Mouse (Mus musculus) urinary bladder, postnatal 25 days (tissue): ENCODE data around the gene Cfap74.
A peak's percentile ranks its signal among the peaks of the same experiment; 100 is the strongest.
"Not testable (repeated sequence)": the region's sequence is repeated elsewhere in the genome, so short reads cannot be mapped to it uniquely, and the experiment has no call there.

Experiments
- DNase-seq: peaks from one replicate; pipeline ENCODE4 v3.0.0; 2022; ENCODE audit warnings: low spot score

The Cfap74 gene

GRCm38 (mm10) chr4:155408695-155409057, 314 bp upstream of the Cfap74 start:
- no peak for DNase-seq

- no peak for DNase-seq
Measured at GRCm38 (mm10) chr4:155412124-155412523, 3.1 kb downstream of the Cfap74 start.

GRCm38 (mm10) chr4:155413641-155414335, 4.8 kb downstream of the Cfap74 start:
- DNase-seq, result no peak

DNA sequence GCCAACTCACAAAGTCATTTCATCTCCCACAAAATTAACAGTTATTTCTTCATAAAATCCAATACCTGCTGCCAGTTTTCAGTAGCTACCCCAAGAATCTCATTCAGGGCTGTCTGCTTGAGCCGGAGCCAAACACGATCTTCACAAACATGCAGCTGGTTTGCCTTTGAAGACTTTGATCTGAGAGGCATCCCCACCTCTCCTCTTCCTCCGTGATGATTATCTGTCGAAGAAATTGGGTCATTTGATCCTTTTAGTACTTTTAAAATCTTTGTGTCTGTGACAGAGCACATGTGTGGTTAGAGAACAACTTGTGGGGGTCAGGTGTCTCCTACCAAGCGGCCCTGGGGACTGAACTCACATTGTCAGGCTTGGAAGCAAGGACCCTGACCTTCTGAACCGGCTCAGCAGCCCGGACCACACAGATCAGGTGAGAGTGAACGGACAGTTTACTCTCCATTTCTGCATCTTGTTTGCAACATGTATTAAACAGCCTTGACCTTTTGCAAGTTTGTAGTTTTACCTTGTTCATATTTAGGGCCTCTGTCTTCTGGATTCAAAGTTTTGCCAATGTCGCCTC, 5.8 kb downstream of the Cfap74 start:
- DNase-seq, result no peak

GRCm38 (mm10) chr4:155420137-155420536, 11.1 kb downstream of the Cfap74 start:
- DNase-seq, result no peak

- DNase-seq, result not testable (repeated sequence)
Measured at GRCm38 (mm10) chr4:155421412-155422370, 12.7 kb downstream of the Cfap74 start.

DNA sequence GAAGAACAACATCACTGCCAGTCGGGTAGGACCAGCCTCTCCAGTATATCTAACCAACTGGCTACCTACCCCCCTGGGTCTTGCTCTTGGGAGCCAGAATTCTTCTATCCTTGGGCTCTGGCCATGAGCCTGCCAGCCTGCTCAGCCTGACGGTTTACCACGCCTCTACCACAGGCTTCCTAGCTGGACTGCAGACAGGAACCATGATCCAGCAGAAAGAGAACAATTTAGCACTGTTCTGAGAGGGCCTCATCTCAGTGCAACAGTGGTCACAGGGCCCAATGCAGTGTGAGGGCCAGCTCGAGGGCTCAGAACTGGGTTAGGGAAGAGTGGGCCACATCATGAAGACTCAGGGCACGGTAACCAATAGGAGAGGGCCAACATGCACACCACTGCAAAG, 15.0 kb downstream of the Cfap74 start:
- DNase-seq, result no peak

GRCm38 (mm10) chr4:155426272-155426671, 17.3 kb downstream of the Cfap74 start:
- no peak for DNase-seq

GRCm38 (mm10) chr4:155428442-155428841, 19.5 kb downstream of the Cfap74 start:
- DNase-seq, result no peak

DNA sequence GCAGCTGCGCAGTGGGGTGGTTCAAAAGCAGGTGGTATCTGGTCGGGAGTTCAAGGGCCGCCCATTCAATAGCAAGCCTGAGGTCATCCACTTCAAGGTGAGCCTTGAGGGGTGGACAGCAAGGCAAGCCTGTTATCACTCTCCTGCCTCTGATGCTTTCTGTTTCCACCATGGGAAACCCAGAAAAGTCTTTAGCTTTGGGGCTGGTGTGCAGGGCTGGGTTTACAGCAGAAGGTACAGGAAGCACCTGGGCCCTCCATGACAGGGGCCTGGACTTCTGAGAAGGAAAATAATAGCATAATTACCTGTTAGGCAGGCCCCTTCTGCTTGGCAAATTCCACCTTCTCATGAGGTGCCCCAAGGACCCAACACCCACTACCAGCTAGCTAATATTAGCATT, 20.2 kb downstream of the Cfap74 start:
- no peak for DNase-seq

DNA sequence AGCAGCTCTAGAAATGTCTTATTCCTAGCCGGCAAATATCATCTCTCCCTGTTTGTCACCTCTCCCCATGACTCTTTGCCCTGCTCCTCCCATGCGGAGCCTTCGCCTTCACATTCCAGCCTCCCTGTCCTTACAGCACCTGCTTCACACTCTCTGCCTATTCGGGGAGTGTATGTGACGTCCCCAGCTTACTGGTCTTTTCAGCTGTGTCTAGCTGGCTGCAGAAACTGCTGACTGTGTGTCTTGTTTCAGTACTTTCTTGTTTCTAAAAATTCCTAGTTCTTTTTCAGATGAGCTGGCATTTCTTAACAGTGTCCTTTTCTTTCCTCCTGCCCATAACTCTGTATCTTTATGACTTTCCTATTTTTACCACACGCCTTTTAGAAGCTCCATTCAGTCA, 23.4 kb downstream of the Cfap74 start:
- DNase-seq, result no peak

DNA sequence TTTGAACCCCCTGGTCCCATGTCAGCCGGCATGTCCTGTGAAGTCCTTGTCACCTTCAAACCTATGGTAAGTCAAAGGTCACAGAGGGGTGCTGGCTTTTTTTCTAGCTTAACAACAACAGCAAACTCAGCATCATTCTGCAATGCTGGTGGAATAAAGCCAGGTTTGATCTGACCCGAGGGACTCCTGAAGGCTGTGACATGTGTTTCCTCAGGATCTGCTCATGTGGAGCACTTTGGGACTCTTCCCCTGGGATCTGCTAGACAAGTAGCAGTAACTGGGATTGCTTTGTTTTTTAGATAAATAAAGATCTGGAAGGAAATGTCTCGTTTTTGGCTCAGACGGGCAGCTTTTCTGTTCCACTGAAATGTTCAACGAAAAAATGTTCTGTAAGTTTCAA, 25.0 kb downstream of the Cfap74 start:
- no peak for DNase-seq

DNA sequence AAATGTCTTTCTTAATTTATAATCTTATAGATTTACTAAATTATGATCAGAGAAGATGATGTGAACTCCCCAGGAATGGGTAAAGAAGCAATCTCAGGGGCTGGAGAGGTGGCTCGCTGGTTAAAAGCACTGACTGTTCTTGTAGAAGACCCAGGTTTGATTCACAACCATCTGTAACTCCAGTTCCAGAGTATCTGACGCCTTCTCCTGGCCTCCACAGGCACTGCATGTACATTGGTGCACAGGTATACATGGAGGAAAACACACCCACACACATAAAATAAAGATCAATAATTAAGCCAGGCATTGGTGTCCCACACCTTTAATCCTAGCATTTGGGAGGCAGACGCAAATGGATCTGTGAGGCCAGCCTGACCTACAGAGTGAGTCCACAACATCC, 33.8 kb downstream of the Cfap74 start:
- DNase-seq, result no peak

DNA sequence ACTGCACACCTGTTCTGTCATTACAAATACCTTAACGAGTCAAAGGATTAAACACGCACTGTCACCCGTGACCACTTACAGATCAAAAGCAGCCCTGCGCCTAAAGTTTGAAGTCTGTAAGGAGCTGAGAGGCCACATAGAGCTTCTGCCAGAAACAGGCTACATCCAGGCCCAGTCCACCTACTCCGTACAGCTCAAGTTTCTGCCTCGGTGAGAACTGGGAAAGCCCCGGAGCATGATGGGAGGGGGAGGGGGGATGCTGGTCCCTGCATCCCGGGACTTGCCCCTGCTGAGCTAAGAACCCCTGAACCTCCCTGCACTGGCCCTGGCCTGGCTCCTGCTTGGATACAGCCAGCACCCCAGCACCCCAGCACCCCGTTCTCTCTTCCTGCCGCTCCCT, 42.6 kb downstream of the Cfap74 start:
- no peak for DNase-seq

DNA sequence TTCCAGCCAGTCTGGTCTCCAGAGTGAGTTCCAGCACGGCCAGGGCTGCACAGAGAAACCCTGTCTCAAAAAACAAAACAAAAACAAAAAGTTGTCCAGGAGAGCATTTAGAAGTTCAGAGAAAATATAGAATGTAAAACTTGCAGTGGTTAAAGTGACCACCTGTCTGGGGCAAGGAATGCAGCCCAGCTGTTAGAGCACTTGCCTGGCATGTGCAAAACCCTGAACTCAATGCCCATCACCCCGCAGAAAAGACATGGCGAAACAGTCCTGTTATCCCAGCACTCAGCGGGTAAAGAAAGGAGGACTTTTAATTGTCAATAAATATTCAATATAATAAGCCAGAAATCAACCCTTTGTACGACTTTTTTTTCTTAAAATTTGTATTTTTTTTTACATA, 49.6 kb downstream of the Cfap74 start:
- no peak for DNase-seq

- no peak for DNase-seq
Measured at GRCm38 (mm10) chr4:155463050-155463449, 54.1 kb downstream of the Cfap74 start.

DNA sequence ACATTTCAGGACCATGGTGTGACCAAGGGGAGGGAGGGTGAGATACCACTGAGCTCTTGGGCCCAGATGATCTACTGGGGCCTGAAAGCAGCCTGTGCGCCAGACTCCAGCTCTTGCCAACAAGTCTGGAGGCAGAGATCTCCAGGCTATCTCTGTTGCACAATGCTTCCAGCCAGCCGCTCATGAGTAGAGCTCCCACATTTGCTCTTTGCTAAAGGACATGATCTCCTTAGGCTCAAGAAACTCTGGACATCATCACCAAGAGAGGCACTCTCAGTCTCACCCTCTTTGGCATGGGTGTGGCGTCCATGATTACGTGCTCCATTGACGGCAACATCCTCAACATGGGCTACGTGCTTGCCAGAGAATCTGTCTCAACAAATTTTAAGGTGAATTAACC, 54.6 kb downstream of the Cfap74 start:
- no peak for DNase-seq

DNA sequence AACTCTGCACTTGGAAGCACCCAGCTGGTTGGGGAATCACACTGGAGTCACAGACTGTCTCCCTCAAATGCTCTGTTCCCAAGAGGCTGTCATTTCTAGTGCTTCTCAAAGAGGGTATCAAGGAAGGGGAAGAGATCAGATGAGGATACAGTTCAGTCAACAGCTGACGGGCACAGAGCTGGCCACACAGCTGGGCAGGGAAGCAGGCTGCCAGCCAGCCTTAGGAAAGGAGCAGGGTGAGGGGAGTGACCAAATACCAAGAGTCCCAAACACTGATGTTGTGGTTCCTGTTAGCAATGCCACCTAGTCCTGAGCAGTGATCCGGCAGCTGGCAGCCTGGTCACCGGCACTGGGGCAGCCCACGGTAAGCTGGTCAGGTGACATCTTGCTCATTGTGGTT, 55.1 kb downstream of the Cfap74 start:
- no peak for DNase-seq

DNA sequence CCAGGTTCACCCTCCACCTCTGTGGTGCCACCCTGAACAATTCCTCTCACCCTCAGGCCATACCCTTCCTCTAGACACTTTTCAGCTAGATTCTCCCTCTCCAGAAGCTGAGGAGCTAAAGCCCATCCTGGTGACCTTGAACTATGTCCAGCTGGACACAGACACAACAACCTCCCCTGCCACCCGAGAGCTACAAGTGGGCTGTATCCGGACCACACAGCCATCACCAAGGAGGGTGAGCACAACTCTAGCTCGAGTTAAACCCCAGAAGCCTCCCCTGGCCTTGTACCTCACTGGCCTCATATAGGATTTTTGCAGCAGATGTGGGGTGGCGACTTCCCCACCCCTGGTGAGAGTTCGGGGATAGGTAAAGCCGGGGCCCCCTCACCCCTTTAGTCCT, 56.6 kb downstream of the Cfap74 start:
- no peak for DNase-seq

DNA sequence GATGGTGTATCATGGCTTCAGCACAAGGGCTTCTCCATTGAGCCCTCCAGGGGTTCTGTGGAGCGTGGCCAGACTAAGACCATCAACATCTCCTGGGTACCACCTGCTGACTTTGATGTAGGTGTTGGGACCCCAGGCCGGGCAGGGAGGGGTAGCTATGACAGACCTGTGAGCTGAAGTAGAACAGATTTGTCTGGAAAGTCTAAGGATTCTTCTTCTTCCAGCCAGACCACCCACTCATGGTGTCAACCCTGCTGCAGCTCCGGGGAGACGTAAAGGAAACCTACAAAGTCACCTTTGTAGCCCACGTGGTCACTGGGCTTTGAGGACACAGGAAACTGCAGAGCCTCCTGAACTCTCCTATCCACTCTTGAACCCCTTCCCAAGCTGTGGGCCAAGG, 57.1 kb downstream of the Cfap74 start:
- DNase-seq, result no peak

DNA sequence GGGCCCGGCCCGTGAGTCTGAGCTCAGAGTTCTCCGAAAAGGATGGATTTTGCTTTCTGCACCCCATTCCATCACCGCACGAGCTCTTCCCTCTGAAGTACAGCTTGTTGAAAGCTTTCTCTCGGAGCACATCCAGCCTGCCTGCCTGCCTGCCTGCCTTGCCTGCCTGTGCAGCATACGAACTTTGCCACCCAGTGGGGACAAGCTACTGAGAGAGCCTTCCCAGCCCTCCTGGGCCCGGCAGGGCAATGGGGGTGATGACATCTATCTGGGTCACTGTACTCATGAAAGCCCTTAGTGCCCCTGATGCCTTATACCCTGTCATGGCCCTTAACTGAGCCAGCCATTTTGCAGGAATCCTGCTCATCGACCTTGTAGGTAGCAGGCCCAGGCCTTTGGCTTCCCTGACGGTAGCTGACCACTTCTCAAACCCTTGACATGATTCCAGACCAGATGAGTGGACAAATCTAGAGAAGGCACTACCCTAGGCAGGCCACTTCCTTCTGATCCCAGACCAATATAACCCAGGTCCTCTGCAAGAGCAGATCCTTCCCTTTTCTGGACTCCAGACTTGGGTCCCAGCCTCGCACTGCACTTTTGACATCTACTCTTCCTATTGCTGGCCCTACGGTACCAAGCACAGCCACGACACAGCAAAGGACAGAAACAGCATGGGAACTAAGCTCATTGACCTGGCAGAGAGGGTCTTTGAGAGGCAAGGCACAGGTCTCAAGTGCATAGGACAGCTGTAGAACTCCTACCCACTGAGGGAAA, 58.4 kb downstream of the Cfap74 start:
- DNase-seq, result no peak

DNA sequence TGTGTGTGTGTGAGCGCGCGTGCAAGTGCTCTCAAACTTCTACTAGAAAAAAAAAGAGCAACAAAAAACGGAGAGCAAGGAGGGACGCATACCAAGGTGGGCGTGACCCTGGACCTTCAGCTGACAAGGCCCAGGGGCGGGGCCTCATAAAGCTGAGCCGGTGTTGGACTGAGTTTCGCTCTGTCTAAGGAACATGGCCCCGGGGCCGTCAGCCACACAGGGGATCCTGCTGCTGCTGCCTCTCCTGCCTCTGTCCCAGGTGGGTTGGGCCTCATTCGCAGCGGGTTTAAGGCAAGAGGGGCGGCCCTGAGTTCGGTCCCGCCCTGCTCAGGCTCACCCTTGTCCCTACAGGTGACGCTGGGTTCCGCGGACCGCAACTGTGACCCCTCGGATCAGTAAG, 60.0 kb downstream of the Cfap74 start, which contains the start of gene Tmem52:
Gene Tmem52, plus strand, starts transcription at position 163 of the 400 bp plus-strand sequence.
- peak; percentile 46 for DNase-seq
